Mouse (Mus musculus): ENCODE data around the gene Top2b.

Top2b gene

DNA sequence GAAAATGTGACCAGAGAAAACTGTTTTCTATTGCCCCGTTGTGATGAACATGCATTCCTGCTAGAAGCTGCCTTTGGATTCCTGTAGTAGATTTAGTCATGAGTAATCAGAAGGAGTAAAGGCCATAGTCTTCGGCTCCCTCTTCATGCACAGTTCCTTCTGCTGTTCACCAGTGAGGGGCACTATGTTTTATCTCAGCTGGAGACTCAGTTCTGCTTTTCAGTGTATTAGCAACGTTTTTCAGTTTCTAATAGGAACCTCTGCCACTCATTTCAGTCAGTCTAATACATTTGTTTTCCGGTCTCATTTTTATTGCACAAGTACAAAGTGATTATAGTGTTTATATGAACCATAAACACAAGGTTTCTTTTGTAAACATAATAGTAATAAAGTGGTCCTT lies 62.6 kb downstream of the Top2b start:
- no peak for DNase-seq

DNA sequence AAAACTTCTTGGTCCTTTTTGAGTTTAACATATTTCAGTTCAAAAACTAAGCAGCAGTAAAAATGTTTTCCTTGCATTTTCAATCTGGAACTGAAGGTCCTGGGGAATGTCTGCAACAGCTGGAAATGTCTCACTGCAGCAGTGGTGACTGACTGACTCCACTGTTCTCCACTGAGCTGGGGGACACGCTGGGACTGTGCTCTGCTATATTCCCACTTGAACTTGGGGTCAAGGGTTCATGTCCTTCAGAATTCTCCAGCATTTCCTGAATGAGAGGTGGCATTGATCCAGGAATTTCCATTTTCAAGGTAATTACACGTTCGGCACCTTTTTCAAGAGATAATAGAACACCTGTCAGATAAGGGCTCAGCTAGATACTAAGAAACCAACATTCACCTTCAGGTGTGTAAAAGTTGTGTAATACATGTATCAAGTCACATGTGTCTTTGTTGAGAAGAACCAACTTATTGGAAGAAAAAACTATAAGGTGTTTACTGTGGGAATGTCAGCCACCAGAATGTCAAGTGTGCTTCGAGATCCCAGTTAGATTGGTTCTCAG lies 67.0 kb downstream of the Top2b start:
- DNase-seq: no peak

DNA sequence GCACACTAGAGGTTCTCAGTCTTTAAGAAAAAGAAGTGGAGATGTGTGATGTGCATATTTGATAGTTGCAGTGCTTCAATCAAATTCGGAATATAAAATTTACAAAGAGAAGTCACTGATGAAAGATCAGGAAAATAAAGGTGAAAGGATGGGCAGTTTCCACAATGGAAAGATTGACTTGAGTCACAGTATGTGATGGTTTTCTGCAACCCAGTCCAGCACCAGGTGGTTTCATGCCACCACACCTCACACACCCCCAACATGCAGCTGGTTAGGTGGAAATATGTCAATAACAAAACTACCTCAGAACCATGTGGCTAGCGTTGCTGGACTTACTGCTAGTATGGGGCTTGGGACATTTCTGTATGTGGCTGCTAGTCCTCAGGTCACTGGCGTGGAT lies 67.6 kb downstream of the Top2b start:
- DNase-seq: no peak

DNA sequence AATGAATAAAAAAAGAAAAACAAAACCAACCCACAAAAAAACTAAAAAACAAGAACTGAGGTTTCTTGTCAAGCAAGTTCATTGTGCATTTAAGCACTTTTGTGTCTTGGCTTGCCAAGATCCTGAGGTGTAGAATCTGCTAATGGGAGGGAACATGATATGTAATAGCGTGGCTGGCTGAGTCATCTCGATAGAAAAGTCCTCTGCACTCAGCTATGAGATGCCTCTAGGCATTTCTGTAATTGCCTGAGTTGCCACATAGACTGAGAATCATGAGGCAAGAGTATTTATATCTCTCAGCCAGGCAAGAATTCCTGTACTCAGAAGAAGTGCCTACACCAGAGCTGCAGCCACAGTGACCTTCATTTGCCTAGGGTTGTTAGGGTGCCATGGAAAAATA lies 68.2 kb downstream of the Top2b start:
- no peak for DNase-seq

DNA sequence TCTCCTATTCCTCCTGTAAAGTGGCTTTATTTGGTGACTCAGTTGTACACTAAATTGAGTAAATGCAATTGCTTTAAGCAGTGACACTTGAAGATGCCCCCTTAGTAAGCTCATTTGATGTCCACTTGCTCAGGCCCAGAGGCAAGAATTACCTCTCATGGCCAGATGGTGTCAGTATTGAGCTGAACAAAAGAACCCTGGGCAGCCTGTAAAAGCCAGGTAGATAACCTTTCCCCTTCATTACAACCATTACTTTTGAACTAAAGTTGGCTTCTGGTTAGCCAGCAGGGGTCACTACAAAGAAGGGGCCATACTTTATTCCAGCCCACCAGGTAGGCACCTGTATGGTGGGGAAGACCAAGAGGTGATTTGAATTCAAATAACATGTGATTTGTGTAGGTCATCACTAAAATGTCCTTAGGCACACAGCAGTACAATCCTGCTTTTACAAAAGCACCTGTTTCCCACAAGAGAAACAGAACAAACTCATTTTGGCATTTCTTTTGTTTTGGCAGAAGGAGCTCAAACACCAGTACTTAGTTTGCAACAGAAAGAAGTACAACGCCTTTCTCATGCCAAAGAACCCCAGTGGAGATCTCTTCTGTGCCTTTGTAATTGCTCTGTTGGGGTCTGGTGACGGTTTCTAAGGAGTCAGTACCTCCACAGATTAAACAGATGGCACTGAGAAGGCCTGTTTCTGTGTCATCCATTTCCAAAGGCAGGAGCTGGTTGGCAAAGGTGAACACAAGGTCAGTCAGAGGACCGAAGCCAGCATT lies 69.6 kb downstream of the Top2b start:
- DNase-seq: peak; percentile 61 to 72

DNA sequence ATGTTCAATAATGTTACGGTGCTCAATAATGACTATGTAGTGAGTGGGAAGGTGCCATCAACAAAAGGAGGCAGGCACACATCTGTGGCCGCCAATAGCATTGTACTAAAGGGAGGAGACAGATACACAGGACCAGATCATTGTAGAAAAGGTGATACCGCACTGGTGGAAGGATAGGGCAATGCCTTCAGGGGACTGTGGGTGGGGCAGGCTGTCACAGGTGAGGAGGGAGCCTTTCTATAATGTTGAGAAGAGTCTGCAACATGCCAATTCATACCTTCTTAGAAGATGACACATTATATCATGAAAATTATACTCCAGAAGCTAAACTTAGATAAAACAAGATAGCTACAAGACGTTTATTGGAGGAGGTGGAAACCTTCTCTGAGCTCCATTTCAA lies 72.4 kb downstream of the Top2b start:
- DNase-seq: no peak

DNA sequence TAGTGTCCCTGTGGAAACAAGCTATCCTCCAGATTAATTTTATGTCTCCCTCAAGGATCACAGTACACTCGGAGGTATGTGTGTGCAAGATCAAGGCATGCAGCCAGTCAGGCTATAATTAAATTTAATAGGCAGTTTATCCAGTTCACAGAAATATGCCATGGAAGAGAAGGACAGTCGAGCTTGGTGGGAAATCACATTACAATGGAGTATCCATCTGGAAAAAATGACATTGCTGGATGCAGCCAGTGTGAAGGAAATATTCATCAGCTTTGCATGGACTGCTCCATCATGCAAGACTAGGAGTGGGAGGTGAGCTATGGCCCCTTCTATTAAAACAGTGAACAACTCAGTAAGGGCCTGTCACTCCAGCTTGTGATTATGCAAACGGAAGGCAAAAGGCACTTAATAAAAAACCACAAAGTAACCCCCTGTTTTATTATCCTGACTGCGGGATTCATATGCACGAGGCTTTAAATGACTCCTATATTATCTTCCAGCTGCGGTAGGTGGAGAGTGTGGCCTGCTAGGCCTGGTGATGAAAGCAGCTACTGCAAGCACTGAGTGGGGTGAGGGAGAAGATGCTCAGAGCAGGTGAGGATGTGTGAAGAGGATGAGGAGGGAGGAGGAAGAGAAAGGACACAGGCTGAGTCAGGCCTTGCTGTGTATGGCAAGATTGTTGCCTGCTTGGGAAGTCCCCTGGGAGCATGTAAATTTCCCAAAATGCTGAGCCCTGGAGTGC lies 74.6 kb downstream of the Top2b start:
- DNase-seq: no peak

DNA sequence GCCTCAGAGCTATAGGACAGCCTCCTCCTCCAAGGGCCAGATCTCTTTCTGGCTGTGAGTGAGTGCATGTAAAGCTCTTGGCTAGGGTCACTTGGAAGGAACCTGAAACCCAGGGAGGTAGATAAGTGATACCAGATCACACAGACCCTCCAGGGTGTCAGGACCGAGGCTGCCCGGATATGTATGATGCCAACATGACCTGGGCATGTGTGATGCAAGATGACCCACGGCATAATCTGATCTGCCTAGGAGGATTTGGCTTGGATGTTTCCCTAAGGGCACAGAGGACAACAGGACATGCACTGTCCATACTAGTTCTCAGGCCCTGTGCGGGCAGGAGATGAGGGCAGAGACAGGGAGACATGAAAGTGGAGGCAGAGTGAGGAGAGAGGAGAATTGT lies 79.9 kb downstream of the Top2b start:
- DNase-seq: no peak

DNA sequence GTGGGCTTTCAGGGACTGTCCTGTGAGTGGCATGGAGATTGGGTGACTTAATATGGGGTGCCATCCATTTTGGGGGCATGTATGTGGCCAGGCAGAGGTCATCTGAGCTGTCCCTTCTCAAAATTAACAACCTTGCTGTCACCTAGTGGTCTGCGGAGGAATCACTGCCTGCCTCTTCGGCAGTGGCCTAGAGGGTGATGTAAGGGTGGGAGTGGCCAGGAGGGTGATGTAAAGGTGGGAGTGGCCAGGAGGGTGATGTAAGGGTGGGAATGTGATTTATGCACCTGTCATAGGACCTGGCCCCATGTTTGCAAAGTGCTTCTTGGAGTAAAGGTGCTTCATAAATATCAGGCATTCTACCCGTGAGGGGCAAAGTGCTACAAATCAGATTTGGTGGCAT lies 82.6 kb downstream of the Top2b start:
- peak; percentile 51 to 60 for DNase-seq

DNA sequence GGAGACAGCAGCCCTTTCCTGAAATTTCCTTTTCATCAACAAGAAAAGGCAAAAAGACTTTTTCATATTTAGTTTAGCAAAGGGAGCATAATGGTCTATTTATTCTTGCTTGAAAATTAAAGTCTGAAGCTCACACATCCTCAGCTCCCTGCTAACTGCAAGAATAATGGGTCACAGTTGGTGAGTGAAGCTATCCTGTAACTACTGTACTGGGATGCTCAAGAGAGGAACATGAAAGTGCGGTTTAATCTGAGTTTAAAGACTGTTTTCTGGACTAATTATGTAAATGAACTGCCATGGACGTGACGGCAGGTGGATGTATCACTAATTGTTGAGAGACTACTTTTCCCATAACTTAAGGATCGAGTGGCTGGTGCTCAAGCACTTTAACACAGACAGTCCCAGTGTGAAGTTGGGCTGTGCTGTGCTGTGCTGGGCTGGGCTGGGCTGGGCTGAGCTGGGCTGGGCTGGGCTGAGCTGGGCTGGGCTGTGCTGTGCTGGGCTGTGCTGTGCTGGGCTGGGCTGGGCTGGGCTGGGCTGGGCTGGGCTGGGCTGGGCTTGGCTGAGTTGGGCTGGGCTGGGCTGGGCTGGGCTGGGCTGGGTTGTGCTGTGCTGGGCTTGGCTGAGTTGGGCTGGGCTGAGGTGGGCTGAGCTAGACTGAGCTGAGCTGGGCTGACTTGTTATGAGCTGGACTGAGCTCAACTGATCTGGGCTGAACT lies 83.4 kb downstream of the Top2b start:
- peak; percentile 28 to 41 for DNase-seq

DNA sequence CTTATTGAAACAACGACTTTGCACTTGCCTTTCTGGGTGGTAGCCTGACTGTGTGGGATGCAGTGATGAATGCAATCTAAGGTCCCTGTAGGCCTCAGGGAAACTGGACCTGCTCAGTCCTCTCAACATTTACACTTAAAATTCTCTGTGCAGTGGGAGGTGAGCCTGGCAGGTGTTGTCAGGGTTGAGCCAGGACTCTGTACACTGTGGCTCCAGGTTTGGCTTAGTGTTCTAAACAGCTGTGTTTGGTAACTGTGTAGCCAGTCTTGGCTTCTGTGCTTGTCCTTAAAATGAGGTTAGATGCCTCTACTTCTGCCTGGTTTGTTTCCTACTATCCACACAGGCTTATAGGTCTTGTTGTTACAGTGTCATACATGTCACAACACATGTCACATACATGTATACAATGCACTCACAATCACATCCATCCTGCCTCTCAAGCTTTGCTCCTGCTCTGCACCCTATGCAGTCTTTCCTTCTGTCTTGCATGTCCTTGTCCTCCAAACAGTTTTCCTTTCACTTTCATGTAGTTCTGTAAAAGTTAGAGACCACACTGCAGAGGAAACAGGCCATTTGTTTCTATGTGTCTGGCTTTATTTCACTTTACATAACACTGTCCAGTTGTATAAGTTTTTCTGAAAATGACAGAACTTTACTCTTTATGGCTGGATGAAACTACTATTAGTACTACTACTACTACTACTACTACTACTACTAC lies 113.8 kb downstream of the Top2b start:
- no peak for DNase-seq

DNA sequence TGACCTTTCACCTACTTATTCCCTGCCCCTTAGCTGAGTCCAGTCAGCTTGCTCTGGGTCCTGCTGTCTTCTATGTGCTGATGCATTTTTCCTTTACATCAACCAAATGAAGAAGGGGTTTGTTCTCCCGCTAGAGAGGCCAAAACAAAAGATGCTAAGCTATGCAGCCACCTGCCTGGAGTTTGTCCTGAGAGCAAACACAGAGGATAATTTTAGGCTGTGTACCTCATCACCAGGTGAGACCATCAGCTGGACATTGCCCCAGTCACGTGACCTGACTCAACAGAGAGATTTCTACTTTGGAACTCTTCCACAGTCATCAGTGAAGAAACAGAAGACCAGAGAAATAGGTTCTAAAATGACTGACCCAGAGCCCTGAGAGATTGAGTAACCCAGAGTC lies 114.5 kb downstream of the Top2b start:
- no peak for DNase-seq

DNA sequence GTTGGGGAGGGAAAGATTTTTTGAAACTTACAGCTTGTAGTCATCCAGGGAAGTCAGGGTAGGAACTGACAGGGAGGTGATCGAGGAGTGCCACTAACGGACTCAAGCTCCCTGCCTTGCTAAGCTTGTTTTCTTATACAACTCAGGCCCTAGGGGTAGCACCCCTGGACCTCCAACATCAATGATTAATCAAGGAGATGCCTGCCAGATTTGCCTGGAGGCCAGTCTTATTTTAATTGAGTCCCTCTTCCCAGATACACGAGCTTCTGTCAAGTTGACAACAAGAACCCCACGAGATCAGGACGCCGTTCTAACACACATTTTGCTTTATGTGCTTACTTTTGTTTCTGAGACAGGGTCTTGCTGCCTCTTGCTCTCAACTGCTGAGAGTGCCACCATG lies 115.6 kb downstream of the Top2b start:
- no peak for DNase-seq

DNA sequence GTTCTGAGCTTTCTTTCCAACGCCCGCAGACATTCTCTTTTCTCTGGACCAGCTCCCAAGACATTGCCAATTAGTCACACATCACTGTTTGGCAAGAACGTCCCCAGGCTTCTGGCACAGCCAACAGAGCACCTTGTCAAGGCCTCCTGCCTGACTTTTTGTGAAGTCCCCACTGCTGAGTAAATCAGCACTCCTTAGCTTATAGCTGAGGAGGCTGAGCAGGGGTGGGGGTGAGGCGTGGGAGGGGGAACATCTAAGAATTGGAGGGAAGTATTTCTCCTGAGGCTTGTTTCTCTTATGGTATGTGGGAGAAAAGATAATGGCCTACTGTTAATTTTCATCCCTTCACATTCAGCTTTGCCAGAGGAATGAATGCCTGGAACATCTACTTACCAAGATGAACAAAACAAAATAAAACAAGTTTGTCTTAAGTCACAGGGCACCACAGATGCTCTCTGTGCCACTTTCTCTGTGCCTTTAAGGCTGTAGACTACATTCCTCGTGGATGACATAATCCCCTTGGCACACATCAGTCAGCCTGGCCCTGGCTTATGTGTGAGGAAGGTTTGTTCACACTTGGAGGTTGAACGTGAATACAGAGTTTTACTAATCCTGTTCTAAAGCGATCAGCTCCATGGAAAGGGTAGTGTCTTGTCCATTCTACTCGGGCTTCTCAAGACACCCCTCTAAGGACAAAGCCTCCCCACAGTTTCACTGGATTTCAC lies 118.8 kb downstream of the Top2b start:
- peak in 1 of 2 experiments; percentile 25 for DNase-seq
